Mouse (Mus musculus): ENCODE measurements at regions not wholly inside any gene's neighbourhood (a gene's known extent, or its start where the extent isn't known, plus 50 kb on each side); places are given as distances from the start of the nearest gene placed in this dataset.

- Histone ChIP-seq H3K4me1 (ENCODE audit: control insufficient read depth in 1 of 2, insufficient read depth in 2 of 2) (no peaks in the 10 kb centered on the region), H3K27ac (ENCODE audit: insufficient read depth, low read depth) (no peak overlapping the region), H3K27me3 (replicated peaks) (no peaks in the 10 kb centered on the region), H3K4me3 (replicated peaks in 1 of 3; ENCODE audit: low read depth in 2 of 3, low read length in 2 of 3, poor library complexity in 1 of 3) (no peak overlapping the region), H3K9ac (ENCODE audit: insufficient read depth, low read depth) (no peak overlapping the region), H3K4me2 (ENCODE audit: insufficient read depth, low read depth, poor library complexity, severe bottlenecking) (no peak overlapping the region), H3K36me3 (replicated peaks in 1 of 2; ENCODE audit: control insufficient read depth in 1 of 2, insufficient read depth in 1 of 2, low read length in 1 of 2) (no peaks in the 10 kb centered on the region), H3K79me2 (replicated peaks; ENCODE audit: control insufficient read depth, extremely low read depth, insufficient read depth, poor library complexity, severe bottlenecking) (no peaks in the 10 kb centered on the region), H3K9me3 (replicated peaks; ENCODE audit: low read length) (no peaks in the 10 kb centered on the region)
- no peak for DNase-seq (ENCODE audit: extremely low read depth)
- in situ Hi-C loops (cut with MboI; ENCODE audit: low pct_ligation_motif_present, low pct_unique_long_range_greater_than_20kb, low sequenced_read_pairs) (no loop called here), dilution Hi-C loops (cut with MboI; ENCODE audit: extremely low pct_ligation_motif_present, extremely low pct_unique_long_range_greater_than_20kb, low sequenced_read_pairs) (no loop called here)
- TF ChIP-seq KAT2A (IDR thresholded peaks at IDR 0.05; ENCODE audit: insufficient replicate concordance, low read length): no peak
- TF ChIP-seq UBTF (IDR thresholded peaks at IDR 0.05; ENCODE audit: low read depth, low read length): no peak
- TF ChIP-seq ZMIZ1 (IDR thresholded peaks at IDR 0.05; ENCODE audit: low read depth, low read length): no peak
- TF ChIP-seq JUND (conservative IDR thresholded peaks at IDR 0.05; ENCODE audit: low read depth, low read length): no peak
- TF ChIP-seq MAX (IDR thresholded peaks at IDR 0.05; ENCODE audit: low read length): no peak
- TF ChIP-seq USF2 (conservative IDR thresholded peaks at IDR 0.05; ENCODE audit: low read depth, low read length): no peak
- no peak for TF ChIP-seq MAFK (IDR thresholded peaks at IDR 0.05; ENCODE audit: insufficient replicate concordance, low read length)
- no peak for TF ChIP-seq E2F4 (IDR thresholded peaks at IDR 0.05; ENCODE audit: insufficient replicate concordance, low read depth, low read length)
- no peak for TF ChIP-seq TCF12 (IDR thresholded peaks at IDR 0.05; ENCODE audit: low read depth, low read length)
- TF ChIP-seq ZNF384 (IDR thresholded peaks at IDR 0.05; ENCODE audit: low read depth, low read length): no peak
- TF ChIP-seq GABPA (IDR thresholded peaks at IDR 0.05; ENCODE audit: insufficient replicate concordance, low read depth, low read length): no peak
- TF ChIP-seq ETS1 (conservative IDR thresholded peaks at IDR 0.05; ENCODE audit: low read depth, low read length): no peak
- TF ChIP-seq MAZ (IDR thresholded peaks at IDR 0.05; ENCODE audit: low read depth, low read length): no peak
- no peak for TF ChIP-seq PAX5 (IDR thresholded peaks at IDR 0.05; ENCODE audit: low read length)
- no peak for TF ChIP-seq MXI1 (IDR thresholded peaks at IDR 0.05; ENCODE audit: low read depth, low read length)
- no peak for TF ChIP-seq RAD21 (IDR thresholded peaks at IDR 0.05; ENCODE audit: low read depth, low read length)
- TF ChIP-seq ZC3H11A (IDR thresholded peaks at IDR 0.05; ENCODE audit: low read depth, low read length): no peak
- TF ChIP-seq MEF2A (IDR thresholded peaks at IDR 0.05; ENCODE audit: borderline replicate concordance, low read depth, low read length): no peak
- TF ChIP-seq RCOR1 (conservative IDR thresholded peaks at IDR 0.05; ENCODE audit: low read depth, low read length): no peak
These were observed 59.1 kb upstream of the Gm34302 start for GRCm38 (mm10) chr3:63542638-63543408.

GRCm38 (mm10) chr3:63538881-63539280 lies 55.2 kb upstream of the Gm34302 start:
- H3K4me3 ChIP-seq (replicated peaks in 1 of 3; ENCODE audit: low read depth in 2 of 3, low read length in 2 of 3, poor library complexity in 1 of 3): no peak overlapping the region
- peak in 1 of 2 experiments; percentile 34; a peak in 2 of 4 replicates for TF ChIP-seq CTCF (conservative IDR thresholded peaks at IDR 0.05 in 1 of 2, IDR thresholded peaks at IDR 0.05 in 1 of 2; ENCODE audit: low read depth in 2 of 2, low read length in 2 of 2)
- TF ChIP-seq RAD21 (IDR thresholded peaks at IDR 0.05; ENCODE audit: low read depth, low read length): peak; percentile 26
- TF ChIP-seq SIN3A (IDR thresholded peaks at IDR 0.05; ENCODE audit: low read length): no peak
- no peak overlapping the region for H3K9ac ChIP-seq (ENCODE audit: insufficient read depth, low read depth)
- H3K79me2 ChIP-seq (replicated peaks; ENCODE audit: control insufficient read depth, extremely low read depth, insufficient read depth, poor library complexity, severe bottlenecking): no peaks in the 10 kb centered on the region
- no peak overlapping the region for H3K27ac ChIP-seq (ENCODE audit: insufficient read depth, low read depth)
- no peaks in the 10 kb centered on the region for H3K36me3 ChIP-seq (replicated peaks in 1 of 2; ENCODE audit: control insufficient read depth in 1 of 2, insufficient read depth in 1 of 2, low read length in 1 of 2)
- H3K4me1 ChIP-seq (ENCODE audit: control insufficient read depth in 1 of 2, insufficient read depth in 2 of 2): no peaks in the 10 kb centered on the region
- DNase-seq (ENCODE audit: extremely low read depth): no peak
- no peaks in the 10 kb centered on the region for H3K9me3 ChIP-seq (replicated peaks; ENCODE audit: low read length)
- H3K27me3 ChIP-seq (replicated peaks): no peaks in the 10 kb centered on the region
- in situ Hi-C loops (cut with MboI; ENCODE audit: low pct_ligation_motif_present, low pct_unique_long_range_greater_than_20kb, low sequenced_read_pairs): no loop called here
- dilution Hi-C loops (cut with MboI; ENCODE audit: extremely low pct_ligation_motif_present, extremely low pct_unique_long_range_greater_than_20kb, low sequenced_read_pairs): no loop called here
- H3K4me2 ChIP-seq (ENCODE audit: insufficient read depth, low read depth, poor library complexity, severe bottlenecking): no peak overlapping the region

Measured in CH12.LX (cell line).